Mouse (Mus musculus) forebrain, embryonic 10.5 days (tissue): ENCODE results near the gene Vim. TPM values are rescaled to one million over a fixed set of nuclear protein-coding genes. Genes with fewer than 3 reads are reported as not detected.
"Not testable (repeated sequence)": the region's sequence is repeated elsewhere in the genome, so short reads cannot be mapped to it uniquely, and the experiment has no call there.

Experiments used
- DNase-seq: peaks from one replicate; pipeline ENCODE4 v3.0.0-alpha.2; 2017; ENCODE audit warnings: low spot score; ENCODE audit errors: extremely low spot score
- H3K27ac ChIP-seq: fragments of 300-500 bp; sonication (generic); 2 replicates; pipeline ENCODE4 v1.5.1; 2016; ENCODE audit warnings: mild to moderate bottlenecking
- H3K27me3 ChIP-seq: fragments of 300-500 bp; sonication (generic); 2 replicates; pipeline ENCODE4 v1.6.1; 2016; ENCODE audit warnings: mild to moderate bottlenecking; ENCODE audit not compliant: poor library complexity, severe bottlenecking
- H3K36me3 ChIP-seq: fragments of 300-500 bp; sonication (generic); replicated peaks from 2 replicates; pipeline ENCODE4 v1.6.1; 2016; ENCODE audit warnings: mild to moderate bottlenecking, moderate library complexity
- H3K4me1 ChIP-seq: fragments of 300-500 bp; sonication (generic); 2 replicates; pipeline ENCODE4 v1.6.1; 2016
- H3K4me3 ChIP-seq: fragments of 300-500 bp; sonication (generic); 2 replicates; pipeline ENCODE4 v1.5.1; 2016; ENCODE audit warnings: mild to moderate bottlenecking, moderate library complexity
- H3K9me3 ChIP-seq: fragments of 300-500 bp; sonication (generic); 2 replicates; pipeline ENCODE4 v1.6.1; 2016; ENCODE audit warnings: mild to moderate bottlenecking, moderate library complexity
- WGBS: fragments of 180-500 bp; shearing (Covaris S2); methylation state at CpG from one replicate; pipeline ENCODE4 v1.1.7; 2016; 5-methylcytosine and 5-hydroxymethylcytosine counted together
- polyA plus RNA-seq: library from polyadenylated mRNA; unstranded; fragments of >200 nt; fragmentation: Nextera tagmentation; extraction: Ambion mirVana; gene quantifications from 2 replicates; pipeline ENCODE4 v1.2.1, GENCODE M21; 2016

Gene Vim
- polyA plus RNA-seq, 1 experiment from 2014 or later, result 899 TPM

DNA sequence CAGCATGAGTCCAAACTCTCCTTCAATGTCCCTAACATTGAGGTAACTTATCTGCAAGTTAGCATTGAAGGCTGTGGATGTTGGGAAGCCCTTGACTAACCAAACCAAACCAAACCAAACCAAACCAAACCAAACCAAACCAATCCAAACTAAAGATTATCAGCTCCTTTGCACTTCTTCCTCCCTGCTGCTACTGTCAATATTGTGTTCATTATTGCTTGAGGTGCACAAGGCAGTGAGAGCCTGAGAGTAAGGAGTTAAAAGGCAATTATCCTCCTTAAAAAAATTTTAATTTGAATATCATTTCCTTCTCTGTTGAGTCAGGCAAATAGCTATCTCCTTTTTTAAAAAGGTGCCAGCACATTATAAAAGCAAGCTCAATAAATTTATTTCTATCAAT lies 29.4 kb downstream of the Vim start:
- no peak for DNase-seq
- H3K27ac ChIP-seq, result no peak overlapping the region

DNA sequence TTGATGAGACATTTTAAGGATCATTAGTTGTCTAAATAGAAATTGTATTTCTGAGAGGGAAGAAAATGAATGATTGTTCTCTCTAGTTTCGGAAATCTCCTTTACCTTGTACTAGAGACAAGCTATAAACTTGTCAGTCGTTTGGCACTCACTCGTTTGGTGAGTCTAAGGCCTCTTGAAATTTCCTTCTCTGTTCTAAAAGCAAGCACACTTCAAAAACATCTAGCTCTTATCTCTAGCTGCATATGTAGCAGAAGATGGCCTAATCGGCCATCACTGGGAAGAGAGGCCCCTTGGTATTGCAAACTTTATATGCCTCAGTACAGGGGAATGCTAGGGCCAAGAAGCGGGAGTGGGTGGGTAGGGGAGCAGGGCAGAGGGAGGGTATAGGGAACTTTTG lies 29.9 kb downstream of the Vim start:
- not testable (repeated sequence) for H3K9me3 ChIP-seq, H3K4me1 ChIP-seq, H3K36me3 ChIP-seq, H3K4me3 ChIP-seq, DNase-seq, H3K27ac ChIP-seq, H3K27me3 ChIP-seq
- WGBS, result 89% methylated on average over 5 of the region's 5 CpGs

More for the DNA sequence above, 29.4 kb downstream of the Vim start:
- H3K36me3 ChIP-seq, result no peaks in the 10 kb centered on the region
- H3K4me1 ChIP-seq, result no peaks in the 10 kb centered on the region
- no peaks in the 10 kb centered on the region for H3K9me3 ChIP-seq
- H3K4me3 ChIP-seq, result no peak overlapping the region
- no peaks in the 10 kb centered on the region for H3K27me3 ChIP-seq

GRCm38 (mm10) chr2:13630136-13630832 lies 56.6 kb downstream of the Vim start:
- Histone ChIP-seq H3K36me3 (no peaks in the 10 kb centered on the region), H3K4me1 (no peaks in the 10 kb centered on the region), H3K4me3 (no peak overlapping the region), H3K9me3 (no peaks in the 10 kb centered on the region), H3K27ac (no peak overlapping the region), H3K27me3 (no peaks in the 10 kb centered on the region)
- 85% methylated on average over 7 of the region's 7 CpGs for WGBS
- DNase-seq, result no peak

Other genes with a start within 250 kb of the Vim start
- 0.23 and 0.40 TPM in 2 replicates for gene Cubn, start 82.1 kb upstream of the Vim start, polyA plus RNA-seq
- 8.4 and 10.1 TPM in 2 replicates for gene Trdmt1, start 29.3 kb upstream of the Vim start, polyA plus RNA-seq
- gene St8sia6, start 220.1 kb downstream of the Vim start, polyA plus RNA-seq, result 0.37 and 0.69 TPM in 2 replicates